Mouse (Mus musculus) monocyte, adult 5-6 weeks (primary cell): Measurements from ENCODE around the gene Vps11. TPM values are rescaled to one million over a fixed set of nuclear protein-coding genes. Genes with fewer than 3 reads are reported as not detected.
"Not testable (repeated sequence)": the region's sequence is repeated elsewhere in the genome, so short reads cannot be mapped to it uniquely, and the experiment has no call there.

Experiments
- ATAC-seq: fragments of 153-309, 156-312 bp; replicated peaks from 2 replicates; pipeline ENCODE4 v1.8.0; 2017; ENCODE audit warnings: mild to moderate bottlenecking; ENCODE audit not compliant: low TSS enrichment, insufficient number of reproducible peaks, severe bottlenecking, poor library complexity, low FRiP score
- total RNA-seq: library from RNA; stranded (forward); fragments of 200-1000, 200-491, 200-594 nt; gene quantifications from 3 replicates; pipeline ENCODE4 v1.2.3, GENCODE M21; 2017

Vps11 gene
- total RNA-seq, 1 experiment from 2014 or later = 27.4 TPM

- no peak for ATAC-seq
These were observed 20.0 kb downstream of the Vps11 start for GRCm38 (mm10) chr9:44341487-44341886.

GRCm38 (mm10) chr9:44338574-44338973, 22.9 kb downstream of the Vps11 start:
- no peak for ATAC-seq

- ATAC-seq = no peak
These were observed 23.9 kb downstream of the Vps11 start for GRCm38 (mm10) chr9:44337436-44338169.

- ATAC-seq = no peak
These were observed 24.5 kb downstream of the Vps11 start for GRCm38 (mm10) chr9:44336964-44337363.

GRCm38 (mm10) chr9:44336513-44336912, 25.0 kb downstream of the Vps11 start:
- not testable (repeated sequence) for ATAC-seq

GRCm38 (mm10) chr9:44336093-44336406, 25.4 kb downstream of the Vps11 start:
- no peak for ATAC-seq

- no peak for ATAC-seq
These were observed 26.0 kb downstream of the Vps11 start for GRCm38 (mm10) chr9:44335331-44336092.

GRCm38 (mm10) chr9:44334396-44335330, 26.8 kb downstream of the Vps11 start, which contains the start of gene H2afx:
TSS of gene H2afx (plus strand) at chr9:44334694.
- peak; percentile 97 for ATAC-seq

GRCm38 (mm10) chr9:44332918-44333638, 28.4 kb downstream of the Vps11 start:
- no peak for ATAC-seq

- no peak for ATAC-seq
These were observed 30.7 kb downstream of the Vps11 start for GRCm38 (mm10) chr9:44330736-44331135.

GRCm38 (mm10) chr9:44327926-44328325, 33.5 kb downstream of the Vps11 start:
- ATAC-seq = no peak

GRCm38 (mm10) chr9:44327064-44327711, 34.3 kb downstream of the Vps11 start:
- no peak for ATAC-seq

- ATAC-seq = peak; percentile 94
These were observed 35.0 kb downstream of the Vps11 start for GRCm38 (mm10) chr9:44326371-44327063.

GRCm38 (mm10) chr9:44325768-44326370, 35.6 kb downstream of the Vps11 start, which contains the start of gene Dpagt1:
TSS of gene Dpagt1 (plus strand) at chr9:44326019.
- no peak for ATAC-seq

- not testable (repeated sequence) for ATAC-seq
These were observed 36.3 kb downstream of the Vps11 start for GRCm38 (mm10) chr9:44325032-44325767.

- ATAC-seq = no peak
These were observed 37.3 kb downstream of the Vps11 start for GRCm38 (mm10) chr9:44324147-44324546.
